Mouse (Mus musculus): ENCODE measurements around the gene Snx25. TPM values are rescaled to one million over a fixed set of nuclear protein-coding genes. Genes with fewer than 3 reads are reported as not detected.

Gene Snx25
- polyA plus RNA-seq, 1 experiment from 2014 or later: 6.6 TPM

DNA sequence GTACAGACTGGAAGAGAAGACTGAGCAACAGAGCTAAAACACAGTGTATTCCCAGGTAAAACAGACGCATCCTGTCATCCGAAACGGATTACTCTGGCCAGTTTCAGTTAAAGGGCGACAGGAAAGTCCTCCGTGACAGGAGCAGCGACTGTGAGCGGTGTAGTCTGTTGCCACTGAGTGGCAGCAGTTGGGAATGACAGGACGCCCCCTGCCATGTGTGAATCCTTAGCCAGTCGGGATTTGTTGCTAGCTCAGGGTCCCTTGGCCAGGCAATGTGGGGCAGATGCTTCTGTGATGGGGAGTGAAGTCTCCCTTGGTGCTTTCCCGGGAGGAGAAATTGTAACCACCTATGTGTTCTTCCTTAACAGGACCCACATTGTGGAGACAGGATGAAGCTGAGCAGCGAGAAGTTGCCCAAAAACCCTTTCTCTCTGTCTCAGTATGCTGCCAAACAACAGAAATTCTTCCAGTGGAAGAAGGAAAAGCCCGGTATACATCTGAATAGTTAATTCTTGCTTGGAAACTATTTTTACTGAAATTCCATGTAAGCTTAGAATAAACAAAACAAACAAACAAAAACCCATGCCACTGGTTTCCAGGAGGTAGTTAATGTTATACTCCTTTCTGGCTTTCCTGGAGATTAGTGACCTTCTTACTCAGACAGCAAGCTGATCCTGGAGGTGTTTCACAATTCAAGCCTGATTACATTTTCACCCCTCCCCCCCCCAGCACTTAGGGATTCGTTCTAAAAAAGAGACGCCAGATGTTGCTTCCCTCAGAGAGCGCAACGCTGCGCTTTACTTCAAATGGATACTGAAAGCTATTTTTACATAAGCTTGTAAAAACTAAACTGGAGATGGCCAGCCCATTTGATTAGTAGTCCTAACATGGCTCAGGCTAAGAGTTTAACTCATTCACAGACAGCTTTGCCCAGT lies 140.9 kb downstream of the Snx25 start:
- H3K4me3 ChIP-seq (replicated peaks): peak overlapping the region; percentile 11
- no peaks in the 10 kb centered on the region for H3K27me3 ChIP-seq
- 0 out of 2 replicates have a peak overlapping the region, but pooled peaks have one; percentile 45 for H3K27ac ChIP-seq
- H3K4me2 ChIP-seq: peak overlapping the region; percentile 52
- H3K9me3 ChIP-seq: no peaks in the 10 kb centered on the region
- WGBS: 9% methylated on average over 17 of the region's 17 CpGs
- H3K9ac ChIP-seq (replicated peaks): no peak overlapping the region
- peaks cover 15% of the 10 kb centered on the region for H3K4me1 ChIP-seq (replicated peaks)
- no peaks in the 10 kb centered on the region for H3K36me3 ChIP-seq
- ATAC-seq (ENCODE audit: insufficient number of reproducible peaks, insufficient read depth, low FRiP score, low TSS enrichment, low read depth): no peak

DNA sequence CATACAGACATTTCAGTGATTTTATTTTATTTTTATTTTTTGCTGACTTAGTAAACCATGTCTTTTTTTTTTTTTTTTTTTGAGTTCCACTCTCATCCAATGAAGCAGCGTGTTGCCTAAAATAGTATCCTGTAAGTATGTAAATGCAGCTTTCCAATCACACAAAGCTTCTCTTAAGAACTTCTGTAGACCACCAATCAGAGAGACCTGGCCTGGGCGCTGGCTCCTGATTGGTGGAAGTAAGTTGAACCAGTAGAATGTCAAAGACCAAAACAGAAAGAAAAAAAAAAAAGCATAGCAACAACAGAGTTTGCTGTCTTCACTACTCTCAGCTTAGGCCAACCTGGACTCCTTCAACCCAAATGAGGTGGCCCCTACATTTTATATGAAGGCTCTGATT lies 141.7 kb downstream of the Snx25 start:
- Histone ChIP-seq H3K27ac (0 out of 2 replicates have a peak overlapping the region, but pooled peaks have one; percentile 45), H3K27me3 (no peaks in the 10 kb centered on the region), H3K4me2 (peak overlapping the region; percentile 52), H3K9ac (replicated peaks) (no peak overlapping the region), H3K9me3 (no peaks in the 10 kb centered on the region), H3K36me3 (no peaks in the 10 kb centered on the region), H3K4me1 (replicated peaks) (peaks cover 15% of the 10 kb centered on the region), H3K4me3 (replicated peaks) (peak overlapping the region; percentile 11)
- ATAC-seq (ENCODE audit: insufficient number of reproducible peaks, insufficient read depth, low FRiP score, low TSS enrichment, low read depth): no peak
- WGBS: 59% methylated on average over 2 of the region's 2 CpGs

DNA sequence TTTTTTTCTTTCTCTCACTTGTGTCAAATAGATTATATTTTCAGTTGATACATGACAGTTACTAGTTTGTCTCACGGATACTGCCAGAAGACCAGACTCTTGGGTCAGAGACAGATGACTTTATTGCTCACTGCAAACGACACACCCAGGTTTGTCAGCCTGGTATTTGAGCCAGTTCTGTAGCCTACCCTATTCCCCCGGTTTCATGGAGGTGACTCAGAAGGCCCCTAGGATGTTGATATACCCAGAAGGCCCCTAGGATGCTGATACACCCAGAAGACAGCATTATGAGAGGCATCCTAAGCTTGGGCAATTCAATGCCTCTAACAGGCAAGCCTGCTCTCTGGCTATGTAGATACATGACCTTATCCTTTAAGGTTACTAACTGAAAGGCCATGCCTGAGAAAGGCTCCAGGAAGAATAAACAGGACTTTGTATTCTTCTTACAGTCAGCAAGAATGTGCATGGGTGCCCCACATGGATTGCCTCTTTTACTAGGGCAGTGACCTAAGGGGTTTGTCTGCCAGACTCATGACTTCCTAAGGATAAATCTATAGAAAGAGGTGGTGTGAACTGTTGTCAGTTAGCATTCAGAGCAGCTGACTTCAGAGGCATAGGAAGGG lies 144.8 kb downstream of the Snx25 start:
- no peak for ATAC-seq (ENCODE audit: insufficient number of reproducible peaks, insufficient read depth, low FRiP score, low TSS enrichment, low read depth)
- H3K4me3 ChIP-seq (replicated peaks): no peak overlapping the region
- H3K9me3 ChIP-seq: no peaks in the 10 kb centered on the region
- no peak overlapping the region for H3K4me2 ChIP-seq
- no peak overlapping the region for H3K9ac ChIP-seq (replicated peaks)
- H3K27ac ChIP-seq: no peak overlapping the region
- H3K36me3 ChIP-seq: no peaks in the 10 kb centered on the region
- H3K4me1 ChIP-seq (replicated peaks): peaks cover 15% of the 10 kb centered on the region
- WGBS: 49% methylated on average over 3 of the region's 3 CpGs
- H3K27me3 ChIP-seq: no peaks in the 10 kb centered on the region

DNA sequence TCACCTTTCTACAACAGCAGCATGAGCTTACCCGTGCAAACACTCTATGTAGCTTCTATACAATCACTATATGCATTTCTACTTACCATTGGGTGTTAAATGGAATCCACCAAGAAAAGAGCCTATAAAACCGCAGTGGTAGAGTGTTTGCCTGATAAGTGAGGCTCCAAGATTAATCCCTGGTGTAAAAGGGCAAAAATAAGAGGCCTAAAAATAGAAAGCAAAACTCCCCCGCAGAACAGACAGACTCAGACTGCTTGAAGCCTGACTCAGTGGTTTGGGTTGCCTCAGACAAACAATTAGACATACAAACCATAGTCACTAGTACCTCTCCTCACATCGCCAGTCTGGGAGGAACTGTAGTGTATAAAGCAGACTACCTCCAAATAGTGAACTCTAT lies 146.4 kb downstream of the Snx25 start, which contains the start of gene Ankrd37:
Gene Ankrd37 (minus strand): TSS at position 112 of the 400 bp plus-strand sequence.
- no peaks in the 10 kb centered on the region for H3K36me3 ChIP-seq
- H3K4me1 ChIP-seq (replicated peaks): peaks cover 2% of the 10 kb centered on the region
- no peak for ATAC-seq (ENCODE audit: insufficient number of reproducible peaks, insufficient read depth, low FRiP score, low TSS enrichment, low read depth)
- H3K9me3 ChIP-seq: no peaks in the 10 kb centered on the region
- H3K27me3 ChIP-seq: no peaks in the 10 kb centered on the region
- H3K4me3 ChIP-seq (replicated peaks): no peak within 1 kb of the TSS
- H3K4me2 ChIP-seq: no peak within 1 kb of the TSS
- H3K27ac ChIP-seq: no peak within 1 kb of the TSS
- no peak within 1 kb of the TSS for H3K9ac ChIP-seq (replicated peaks)
- WGBS: 71% methylated on average over 4 of the region's 4 CpGs

DNA sequence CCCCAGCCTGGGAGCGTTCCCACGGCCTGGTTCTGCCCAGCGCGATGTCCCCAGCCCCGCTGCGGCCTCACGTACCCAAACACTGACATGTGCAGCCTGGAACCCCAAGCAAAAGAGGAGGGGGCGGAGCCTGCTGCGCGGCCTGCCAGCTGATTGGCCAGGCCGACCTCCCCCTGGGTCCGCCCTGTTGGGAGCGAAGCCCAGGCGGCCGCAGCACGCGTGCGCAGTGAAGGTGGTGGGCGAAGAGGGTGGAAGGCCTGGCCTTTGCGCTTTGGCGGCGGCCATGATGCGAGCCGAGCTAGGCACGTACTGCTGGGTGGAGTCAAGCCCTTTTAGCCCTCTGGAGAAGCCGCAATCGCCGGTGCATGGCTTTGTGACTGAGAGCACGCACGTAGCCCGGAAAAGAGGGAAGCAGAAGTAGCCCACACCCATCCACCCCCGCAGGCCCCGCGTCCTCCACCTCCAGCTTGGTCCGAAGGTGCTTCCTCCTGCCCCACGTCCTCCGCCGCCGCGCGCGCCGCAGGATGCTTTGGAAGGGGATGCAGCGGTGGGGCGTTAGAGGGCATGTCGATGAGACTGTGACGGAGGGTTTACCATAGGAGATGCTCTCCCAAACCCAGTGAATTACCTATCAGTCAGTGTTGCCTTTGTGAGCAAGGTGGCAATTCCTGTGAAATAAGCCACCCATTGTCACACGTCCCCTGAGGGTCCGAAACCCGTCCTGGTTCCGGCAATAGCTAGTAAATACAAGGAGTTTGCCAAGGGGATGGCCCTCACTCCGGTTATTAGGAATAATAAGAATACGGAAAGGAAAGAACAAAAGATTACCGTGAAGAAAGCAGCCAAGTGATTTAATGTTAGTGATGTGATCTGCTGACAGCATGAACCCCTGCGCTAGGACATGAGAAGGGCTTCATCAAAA lies 151.9 kb downstream of the Snx25 start:
- no peaks in the 10 kb centered on the region for H3K27me3 ChIP-seq
- peak overlapping the region; percentile 53 for H3K4me3 ChIP-seq (replicated peaks)
- H3K4me2 ChIP-seq: peak overlapping the region; percentile 84
- peak overlapping the region; percentile 76 for H3K9ac ChIP-seq (replicated peaks)
- ATAC-seq (ENCODE audit: insufficient number of reproducible peaks, insufficient read depth, low FRiP score, low TSS enrichment, low read depth): peak; percentile 99
- peaks cover 23% of the 10 kb centered on the region for H3K36me3 ChIP-seq
- peaks cover 5% of the 10 kb centered on the region for H3K4me1 ChIP-seq (replicated peaks)
- peak overlapping the region; percentile 97 for H3K27ac ChIP-seq
- no peaks in the 10 kb centered on the region for H3K9me3 ChIP-seq
- 6% methylated on average over 55 of the region's 55 CpGs for WGBS

DNA sequence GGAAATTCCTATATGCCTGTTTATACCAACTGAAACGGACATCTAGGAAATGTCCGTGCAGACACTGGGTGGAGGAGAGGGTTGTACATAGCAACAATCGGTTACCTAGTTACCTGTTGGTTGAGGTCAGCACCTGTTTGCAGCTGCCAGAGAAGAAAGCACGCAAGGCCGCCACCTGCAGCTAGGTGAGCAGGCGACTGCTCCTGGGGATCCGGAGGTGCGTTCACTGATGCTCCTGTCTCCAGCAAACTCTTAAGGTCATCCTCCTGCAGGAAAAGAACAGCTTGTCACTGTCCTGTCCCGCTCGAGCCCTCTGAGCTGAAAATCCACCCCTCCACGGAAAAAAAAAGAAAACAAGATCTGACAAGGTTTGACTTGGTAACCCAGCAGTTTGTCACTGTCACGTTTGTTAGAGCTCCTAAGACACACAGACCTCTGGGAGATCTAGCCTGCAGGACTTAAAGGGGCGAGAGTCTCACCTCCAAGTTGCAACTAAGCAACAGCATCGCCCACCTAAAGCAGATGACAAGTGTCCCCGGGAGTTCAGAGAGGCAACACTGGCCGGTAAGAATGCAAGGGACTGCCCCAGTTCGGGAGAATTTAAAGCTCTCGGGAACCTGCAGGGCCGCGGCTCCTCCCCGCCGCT lies 152.7 kb downstream of the Snx25 start, which contains the start of gene Lrp2bp:
Gene Lrp2bp (plus strand): TSS at position 166 of the 646 bp plus-strand sequence.
- Histone ChIP-seq H3K27ac (peak within 1 kb of the TSS; percentile 97), H3K9me3 (no peaks in the 10 kb centered on the region), H3K27me3 (no peaks in the 10 kb centered on the region), H3K4me2 (peak within 1 kb of the TSS; percentile 84), H3K4me1 (replicated peaks) (peaks cover 5% of the 10 kb centered on the region), H3K9ac (replicated peaks) (peak within 1 kb of the TSS; percentile 76), H3K4me3 (replicated peaks) (peak within 1 kb of the TSS; percentile 53), H3K36me3 (peaks cover 23% of the 10 kb centered on the region)
- 2% methylated on average over 22 of the region's 22 CpGs for WGBS
- ATAC-seq (ENCODE audit: insufficient number of reproducible peaks, insufficient read depth, low FRiP score, low TSS enrichment, low read depth): no peak

DNA sequence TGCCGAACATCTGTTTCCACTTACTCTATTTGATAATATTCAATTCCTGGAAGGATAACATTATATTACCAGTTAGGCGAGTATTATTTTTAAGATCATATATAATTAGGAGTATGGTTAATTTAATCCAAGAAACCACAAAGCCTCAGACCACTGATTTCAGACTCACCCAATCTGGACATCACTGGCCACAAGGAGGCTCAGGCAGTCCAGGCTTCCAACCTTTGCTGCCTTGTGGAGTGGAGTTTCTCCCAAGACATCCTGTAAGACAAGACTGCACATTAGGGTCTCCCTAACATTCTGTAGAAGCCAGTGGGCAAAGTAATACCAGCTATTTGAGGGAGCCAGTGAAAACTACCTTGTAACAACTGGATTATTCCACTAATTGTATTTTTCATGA lies 153.7 kb downstream of the Snx25 start:
- Histone ChIP-seq H3K36me3 (peaks cover 30% of the 10 kb centered on the region), H3K4me3 (replicated peaks) (no peak overlapping the region), H3K9me3 (no peaks in the 10 kb centered on the region), H3K9ac (replicated peaks) (no peak overlapping the region), H3K27me3 (no peaks in the 10 kb centered on the region), H3K4me1 (replicated peaks) (peaks cover 5% of the 10 kb centered on the region), H3K27ac (no peak overlapping the region), H3K4me2 (peak overlapping the region; percentile 84)
- ATAC-seq (ENCODE audit: insufficient number of reproducible peaks, insufficient read depth, low FRiP score, low TSS enrichment, low read depth): no peak
- 82% methylated on average over 2 of the region's 2 CpGs for WGBS

DNA sequence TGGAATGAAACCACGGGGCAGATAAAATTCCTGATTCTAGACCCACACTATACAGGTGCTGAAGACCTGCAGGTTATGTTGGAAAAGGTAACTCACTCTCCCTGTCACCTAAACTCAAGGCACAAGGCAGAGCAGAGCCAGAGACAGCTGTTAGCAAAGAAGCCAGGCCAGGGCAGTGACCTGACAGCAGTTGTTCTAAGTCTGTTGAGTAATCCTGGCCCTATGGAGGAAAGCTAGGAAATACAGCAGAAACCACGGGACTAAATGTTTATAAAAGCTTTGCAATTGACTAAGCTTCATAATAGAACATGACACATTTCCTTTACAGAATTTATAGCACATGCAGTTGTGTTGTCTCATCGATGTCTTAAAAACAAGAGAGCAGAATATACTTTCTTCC lies 156.4 kb downstream of the Snx25 start:
- Histone ChIP-seq H3K4me2 (no peak overlapping the region), H3K9me3 (no peaks in the 10 kb centered on the region), H3K4me3 (replicated peaks) (no peak overlapping the region), H3K9ac (replicated peaks) (no peak overlapping the region), H3K27me3 (no peaks in the 10 kb centered on the region), H3K4me1 (replicated peaks) (peaks cover 5% of the 10 kb centered on the region), H3K27ac (no peak overlapping the region), H3K36me3 (peaks cover 43% of the 10 kb centered on the region)
- 91% methylated on average over 3 of the region's 3 CpGs for WGBS
- no peak for ATAC-seq (ENCODE audit: insufficient number of reproducible peaks, insufficient read depth, low FRiP score, low TSS enrichment, low read depth)

DNA sequence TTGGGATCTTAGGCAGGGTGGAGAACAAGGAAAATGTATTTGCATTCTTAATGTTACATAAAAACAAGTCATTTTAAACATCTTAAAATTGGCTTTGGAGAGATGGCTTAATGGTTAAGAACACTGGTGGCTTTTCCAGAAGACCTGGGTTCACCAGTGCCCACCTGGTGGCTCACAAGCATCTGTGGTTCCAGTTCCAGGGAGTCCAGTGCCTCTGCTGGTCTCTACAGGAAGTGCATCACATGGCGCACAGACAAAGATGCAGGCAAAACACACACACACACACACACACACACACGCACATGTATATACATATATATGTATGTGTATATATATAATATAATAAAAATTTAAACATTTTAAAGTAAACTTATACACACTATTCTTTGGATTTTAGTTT lies 157.8 kb downstream of the Snx25 start:
- no peaks in the 10 kb centered on the region for H3K27me3 ChIP-seq
- no peak overlapping the region for H3K4me3 ChIP-seq (replicated peaks)
- H3K4me1 ChIP-seq (replicated peaks): peaks cover 2% of the 10 kb centered on the region
- H3K9ac ChIP-seq (replicated peaks): no peak overlapping the region
- H3K36me3 ChIP-seq: peaks cover 48% of the 10 kb centered on the region
- no peak overlapping the region for H3K27ac ChIP-seq
- no peak overlapping the region for H3K4me2 ChIP-seq
- no peak for ATAC-seq (ENCODE audit: insufficient number of reproducible peaks, insufficient read depth, low FRiP score, low TSS enrichment, low read depth)
- WGBS: 97% methylated on average over 2 of the region's 2 CpGs
- no peaks in the 10 kb centered on the region for H3K9me3 ChIP-seq

DNA sequence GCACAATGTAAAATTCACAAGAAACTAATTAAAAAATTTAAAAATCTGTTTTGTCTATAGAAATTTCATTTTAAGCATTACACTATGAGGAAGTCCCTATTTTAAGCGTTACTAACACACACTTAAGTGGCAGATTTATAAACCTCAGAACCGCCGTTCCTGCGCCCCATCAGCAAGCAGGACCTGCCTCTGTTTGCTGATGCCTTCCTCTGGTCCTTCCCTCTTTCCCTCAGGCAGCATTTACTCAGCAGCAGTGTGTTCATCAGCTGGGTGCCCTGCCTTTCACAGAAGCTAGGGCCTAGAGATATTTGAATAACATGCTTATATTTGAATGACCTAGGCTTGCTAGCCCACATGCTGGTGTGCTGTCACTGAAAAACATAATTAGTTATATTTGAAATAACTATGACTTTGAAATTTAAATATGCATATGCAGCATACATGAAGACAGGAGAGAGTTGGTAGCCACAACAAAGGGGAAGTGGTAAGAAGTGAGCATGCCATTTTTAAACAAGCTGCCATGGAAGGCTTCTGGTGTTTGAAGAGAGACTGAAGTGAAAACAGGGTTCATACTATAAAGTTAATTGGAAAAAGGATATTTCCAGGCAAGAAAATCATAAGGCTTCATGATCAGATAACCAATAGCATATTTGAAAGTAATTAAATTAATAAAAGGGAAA lies 161.2 kb downstream of the Snx25 start:
- H3K9ac ChIP-seq (replicated peaks): no peak overlapping the region
- H3K9me3 ChIP-seq: no peaks in the 10 kb centered on the region
- 90% methylated on average over 4 of the region's 4 CpGs for WGBS
- H3K27me3 ChIP-seq: no peaks in the 10 kb centered on the region
- H3K4me3 ChIP-seq (replicated peaks): no peak overlapping the region
- H3K4me2 ChIP-seq: no peak overlapping the region
- H3K4me1 ChIP-seq (replicated peaks): peaks cover 7% of the 10 kb centered on the region
- H3K36me3 ChIP-seq: peaks cover 47% of the 10 kb centered on the region
- no peak overlapping the region for H3K27ac ChIP-seq
- ATAC-seq (ENCODE audit: insufficient number of reproducible peaks, insufficient read depth, low FRiP score, low TSS enrichment, low read depth): no peak
